Mouse (Mus musculus): ENCODE measurements around the gene Crhr2.

Crhr2 gene

DNA sequence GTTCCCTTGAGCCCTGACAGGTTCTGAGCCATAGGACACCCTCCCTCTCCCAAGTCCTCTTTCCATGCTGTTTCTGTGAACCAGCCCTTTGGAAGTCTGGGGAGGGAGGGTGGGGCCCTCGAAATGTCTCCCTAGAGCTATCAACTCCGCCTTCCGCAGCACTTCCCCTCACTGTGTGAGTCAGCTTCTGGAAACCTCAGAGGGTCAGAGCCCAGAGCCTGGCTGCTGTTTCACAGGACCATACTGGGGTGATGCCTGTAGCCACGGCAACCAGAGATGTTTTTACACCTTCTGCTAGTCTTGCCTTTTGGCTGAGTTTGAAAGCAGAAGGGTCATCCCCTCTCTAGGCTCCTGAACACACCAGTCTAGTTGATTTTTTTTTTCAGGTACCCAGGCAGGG, 9.8 kb downstream of the Crhr2 start:
- no peak for DNase-seq (ENCODE audit: low read depth, low spot score)

- DNase-seq (ENCODE audit: low read depth, low spot score): no peak
These were observed 15.3 kb downstream of the Crhr2 start for GRCm38 (mm10) chr6:55117325-55118109.

DNA sequence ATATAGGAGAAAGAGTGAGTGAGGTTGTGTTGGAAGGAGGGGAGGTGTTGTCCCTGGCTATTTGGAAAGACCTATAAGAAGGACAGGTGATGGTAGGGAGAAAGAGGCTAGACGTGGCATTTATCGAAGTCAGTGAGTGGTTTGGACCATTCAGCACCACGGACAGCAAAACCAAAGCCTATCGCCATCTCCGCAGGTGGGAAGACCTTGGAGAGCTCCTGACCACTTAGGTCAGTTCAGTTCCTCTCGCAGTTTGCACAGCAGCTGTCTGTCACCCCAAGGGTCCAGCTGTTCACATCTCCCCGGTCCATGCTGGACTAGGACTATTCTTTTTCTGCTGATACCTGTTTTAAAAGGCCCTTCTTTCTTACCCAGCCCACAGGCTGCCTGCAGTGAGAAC, 24.5 kb downstream of the Crhr2 start:
- no peak for DNase-seq (ENCODE audit: low read depth, low spot score)

DNA sequence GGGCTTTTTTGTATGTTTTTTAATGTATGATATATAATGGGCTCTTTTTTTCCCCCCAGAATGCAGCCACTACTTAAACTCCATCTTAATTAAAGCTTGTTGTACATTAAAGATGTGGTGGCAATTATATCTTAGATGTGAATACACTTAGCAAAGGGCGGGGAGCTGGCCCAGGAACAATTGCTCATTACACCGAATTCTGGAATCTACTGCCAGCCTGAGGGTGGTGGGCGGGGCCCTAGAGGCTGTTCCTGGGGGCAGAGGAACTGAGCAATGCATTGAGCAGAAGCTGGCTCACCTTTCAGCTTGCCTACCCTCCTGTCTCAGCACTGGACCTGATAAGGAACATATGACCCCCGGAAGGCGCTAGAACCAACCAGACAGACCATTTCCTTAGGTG, 34.2 kb downstream of the Crhr2 start:
- no peak for DNase-seq (ENCODE audit: low read depth, low spot score)

GRCm38 (mm10) chr6:55098030-55098429, 34.8 kb downstream of the Crhr2 start:
- DNase-seq (ENCODE audit: low read depth, low spot score): no peak

- no peak for DNase-seq (ENCODE audit: low read depth, low spot score)
These were observed 39.2 kb downstream of the Crhr2 start for GRCm38 (mm10) chr6:55093431-55094146.

GRCm38 (mm10) chr6:55091396-55091795, 41.4 kb downstream of the Crhr2 start:
- no peak for DNase-seq (ENCODE audit: low read depth, low spot score)

- DNase-seq (ENCODE audit: low read depth, low spot score): no peak
These were observed 42.2 kb downstream of the Crhr2 start for GRCm38 (mm10) chr6:55090639-55091038.

DNA sequence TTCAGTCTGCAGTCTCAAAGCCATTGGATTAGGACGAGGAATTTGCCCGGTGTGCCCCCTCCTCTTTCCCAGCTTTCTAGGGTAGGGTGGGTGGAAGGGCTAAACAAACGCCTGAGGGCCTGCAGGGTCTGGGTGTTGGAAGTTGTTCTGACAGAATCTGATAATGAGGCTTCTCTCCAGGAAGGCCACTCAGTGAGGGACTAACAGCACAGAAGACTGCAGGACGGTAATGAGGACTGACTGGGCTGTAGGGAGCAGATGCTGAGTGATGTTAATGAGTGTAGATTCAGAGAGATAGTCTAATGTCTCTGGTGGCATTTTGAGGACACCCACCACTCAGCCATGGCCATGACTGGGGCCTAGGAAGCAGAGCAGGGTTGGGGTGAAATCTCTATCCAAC, 45.5 kb downstream of the Crhr2 start:
- no peak for DNase-seq (ENCODE audit: low read depth, low spot score)

DNA sequence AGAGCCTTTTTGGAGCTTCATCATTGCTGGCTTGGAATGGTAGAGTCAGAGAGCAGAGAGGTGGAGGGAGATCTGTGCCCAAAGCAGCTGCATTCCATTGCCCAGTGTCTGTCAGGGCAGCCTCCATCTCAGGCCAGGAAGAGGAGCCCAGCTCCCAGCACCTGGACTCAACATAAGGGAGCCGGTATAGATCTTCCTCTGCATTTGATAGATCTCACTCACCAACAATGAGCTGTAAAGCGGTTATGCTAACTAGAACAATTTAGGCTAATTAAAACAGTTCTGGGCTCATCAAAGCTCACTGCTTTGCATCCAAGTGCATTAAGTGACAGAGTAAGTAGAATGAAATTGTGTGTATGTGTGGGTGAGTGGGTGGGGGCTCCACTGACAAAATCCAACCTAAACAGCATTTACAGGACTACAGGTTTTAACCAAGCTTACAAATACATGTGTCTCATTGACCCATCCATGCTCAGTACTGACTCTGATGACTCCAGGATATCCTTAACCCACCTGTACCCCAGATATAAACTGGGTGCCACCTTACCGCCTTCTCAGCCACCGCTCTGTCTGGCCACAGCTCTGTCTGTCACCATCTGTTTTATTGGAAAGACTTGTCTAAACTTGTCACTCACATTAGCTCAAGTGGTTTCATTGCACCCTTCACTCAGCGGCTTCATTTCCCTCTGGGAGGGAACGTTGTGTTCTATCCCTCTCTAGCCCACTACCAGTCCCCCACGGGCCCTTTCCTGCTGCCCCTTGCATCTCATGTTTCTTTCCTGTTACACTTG, 50.4 kb downstream of the Crhr2 start:
- no peak for DNase-seq (ENCODE audit: low read depth, low spot score)

DNA sequence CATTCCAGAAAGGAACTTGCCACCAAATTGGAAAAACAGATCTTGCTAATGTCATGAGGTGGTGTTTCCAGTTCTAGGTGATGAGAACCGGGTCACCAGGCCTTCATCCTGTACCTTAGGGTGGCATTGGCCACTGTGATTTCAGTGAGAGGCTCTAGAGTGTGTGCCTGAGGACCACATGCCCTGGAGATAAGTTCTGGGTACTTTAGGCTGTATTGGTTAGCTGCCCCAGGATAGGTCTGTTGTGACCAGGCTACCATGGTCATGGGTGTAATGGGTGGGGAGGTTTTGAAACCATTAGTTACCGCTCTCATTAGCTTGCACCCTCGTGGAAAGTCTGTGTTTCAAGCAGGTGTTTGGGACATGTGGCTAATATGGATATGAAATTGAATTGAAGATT, 51.4 kb downstream of the Crhr2 start:
- DNase-seq (ENCODE audit: low read depth, low spot score): no peak

GRCm38 (mm10) chr6:55076561-55077255, 56.1 kb downstream of the Crhr2 start:
- DNase-seq (ENCODE audit: low read depth, low spot score): no peak

DNA sequence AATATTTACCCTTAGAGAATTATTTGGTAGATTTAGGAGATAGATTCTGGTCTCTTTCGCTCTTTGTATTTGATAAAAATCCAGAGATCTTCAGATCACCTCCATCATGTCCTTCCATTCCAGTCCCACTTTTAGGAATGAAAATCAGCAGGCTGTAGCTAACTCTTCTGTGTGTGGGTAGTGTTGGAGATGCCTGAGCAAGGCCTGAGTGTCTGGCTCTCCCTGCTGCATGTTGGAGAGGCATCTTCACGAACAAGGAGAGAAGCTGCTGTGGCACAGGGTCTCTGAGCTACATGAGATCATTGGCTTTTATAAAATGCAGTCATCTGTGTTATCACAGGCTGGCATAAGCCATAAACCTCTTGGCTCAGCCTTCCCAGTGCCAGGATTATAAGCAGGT, 66.9 kb downstream of the Crhr2 start:
- no peak for DNase-seq (ENCODE audit: low read depth, low spot score)

- no peak for DNase-seq (ENCODE audit: low read depth, low spot score)
These were observed 68.4 kb downstream of the Crhr2 start for GRCm38 (mm10) chr6:55064477-55064827.

GRCm38 (mm10) chr6:55063793-55064476, 68.9 kb downstream of the Crhr2 start:
- DNase-seq (ENCODE audit: low read depth, low spot score): no peak

DNA sequence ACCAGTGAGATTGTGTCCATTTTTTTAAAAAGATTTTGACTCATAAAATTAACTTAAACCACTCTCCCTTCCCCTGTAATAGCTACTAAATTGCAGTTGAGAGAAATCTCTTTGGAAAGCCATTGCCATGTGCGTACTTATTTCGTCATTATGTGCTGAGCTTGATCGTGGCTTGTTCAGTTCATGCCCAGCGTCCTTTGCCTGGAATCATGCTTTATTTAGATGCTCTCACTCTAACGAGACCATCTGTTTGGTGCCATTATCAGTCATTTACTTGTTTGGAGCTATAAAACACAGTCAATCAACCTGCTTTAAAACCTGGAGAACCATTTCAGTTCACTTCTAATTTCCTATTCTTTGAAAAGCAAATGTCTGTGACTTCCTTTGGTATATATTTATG, 70.6 kb downstream of the Crhr2 start:
- no peak for DNase-seq (ENCODE audit: low read depth, low spot score)

GRCm38 (mm10) chr6:55061328-55061727, 71.5 kb downstream of the Crhr2 start:
- no peak for DNase-seq (ENCODE audit: low read depth, low spot score)

- no peak for DNase-seq (ENCODE audit: low read depth, low spot score)
These were observed 72.5 kb downstream of the Crhr2 start for GRCm38 (mm10) chr6:55060241-55060825.

DNA sequence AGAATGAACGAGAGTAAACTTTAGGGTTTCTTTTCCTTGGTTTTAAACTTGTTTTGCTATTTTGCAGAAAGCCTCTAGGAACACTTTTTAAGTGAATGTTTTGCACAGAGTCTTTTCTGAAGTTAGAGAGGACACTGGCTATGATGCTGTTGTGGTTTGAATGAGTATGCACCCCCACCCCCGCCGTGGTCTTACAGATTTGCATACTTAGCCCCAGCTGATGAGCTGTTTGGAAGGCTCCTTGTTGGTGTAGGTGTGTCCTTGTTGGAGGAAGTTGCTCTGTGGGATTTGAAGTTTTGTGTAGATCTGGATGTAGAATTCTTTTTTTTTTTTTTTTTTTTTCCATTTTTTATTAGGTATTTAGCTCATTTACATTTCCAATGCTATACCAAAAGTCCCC, 75.4 kb downstream of the Crhr2 start:
- DNase-seq (ENCODE audit: low read depth, low spot score): no peak

DNA sequence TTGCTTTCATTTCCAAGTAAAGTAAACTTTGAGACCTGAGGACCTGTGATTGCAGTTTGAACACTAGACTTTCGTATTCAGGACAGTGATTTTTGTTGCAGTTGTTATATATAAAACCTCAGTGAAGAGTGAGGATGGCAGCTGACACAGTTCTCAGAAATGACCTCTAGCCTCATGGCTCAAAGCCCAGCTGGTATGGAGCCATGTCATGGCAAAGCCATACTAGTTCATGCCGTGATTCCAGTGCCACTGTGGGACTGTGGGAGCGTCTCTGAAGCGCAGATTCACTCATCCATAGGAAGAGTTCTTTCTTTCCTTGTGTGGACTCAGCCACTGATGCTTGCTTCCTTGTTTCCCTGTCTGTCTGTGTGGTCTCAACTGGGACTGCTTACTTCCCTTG, 78.3 kb downstream of the Crhr2 start:
- DNase-seq (ENCODE audit: low read depth, low spot score): no peak

DNA sequence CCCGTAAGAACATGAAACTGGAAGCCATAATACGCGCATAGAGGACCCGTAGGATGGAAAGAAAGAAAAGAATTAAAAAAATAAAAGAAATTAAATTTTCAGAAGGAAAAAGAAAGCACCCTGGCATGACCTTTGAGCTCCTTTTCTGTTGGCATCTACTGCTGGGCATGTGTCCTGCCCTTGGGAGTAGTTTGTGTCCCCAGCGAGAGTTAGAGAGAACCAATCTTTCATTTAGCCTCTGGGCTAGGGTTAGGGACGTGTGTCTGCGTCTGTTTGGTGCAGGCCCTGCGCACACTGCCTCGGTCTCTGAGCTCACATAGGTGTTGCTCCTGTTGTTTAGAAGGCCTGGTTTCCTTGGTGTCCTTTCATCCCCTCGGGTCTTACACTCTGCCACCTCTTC, 83.6 kb downstream of the Crhr2 start:
- DNase-seq (ENCODE audit: low read depth, low spot score): no peak

Data from brain, embryonic 18.5 days (tissue).